Mouse (Mus musculus) embryonic facial prominence, embryonic 11.5 days (tissue): ENCODE results near the gene Phc2. TPM values are rescaled to one million over a fixed set of nuclear protein-coding genes. Genes with fewer than 3 reads are reported as not detected.

Experiments used
- ATAC-seq: fragments of 200-750 bp; cut with Nextera tagmentation; replicated peaks from 2 replicates; pipeline ENCODE4 v1.8.0; 2017; ENCODE audit warnings: low read depth; ENCODE audit not compliant: insufficient number of reproducible peaks, low FRiP score, low TSS enrichment
- DNase-seq: peaks from one replicate; pipeline ENCODE4 v3.0.0-alpha.2; 2015; ENCODE audit warnings: low spot score
- H3K27ac ChIP-seq: fragments of 300-500 bp; sonication (generic); replicated peaks from 2 replicates; pipeline ENCODE4 v1.5.1; 2014; ENCODE audit warnings: mild to moderate bottlenecking, low read depth, low read length, control low read depth
- H3K27me3 ChIP-seq: fragments of 300-500 bp; sonication (generic); 2 replicates; pipeline ENCODE4 v1.6.1; 2014; ENCODE audit warnings: mild to moderate bottlenecking, low read length, moderate library complexity, mixed read lengths; ENCODE audit not compliant: control insufficient read depth, insufficient read depth
- H3K36me3 ChIP-seq: fragments of 300-500 bp; sonication (generic); replicated peaks from 2 replicates; pipeline ENCODE4 v1.6.1; 2014; ENCODE audit warnings: low read depth, mild to moderate bottlenecking, low read length, moderate library complexity, mixed read lengths; ENCODE audit not compliant: control insufficient read depth, insufficient read depth
- H3K4me1 ChIP-seq: fragments of 300-500 bp; sonication (generic); 2 replicates; pipeline ENCODE4 v1.6.1; 2014; ENCODE audit warnings: low read length, mixed read lengths; ENCODE audit not compliant: control insufficient read depth, insufficient read depth
- H3K4me2 ChIP-seq: fragments of 300-500 bp; sonication (generic); 2 replicates; pipeline ENCODE4 v1.6.1; 2014; ENCODE audit warnings: low read depth, mild to moderate bottlenecking, control low read depth, low read length, moderate library complexity
- H3K4me3 ChIP-seq: fragments of 300-500 bp; sonication (generic); 2 replicates; pipeline ENCODE4 v1.5.1; 2014; ENCODE audit warnings: low read depth, low read length, control low read depth
- H3K9ac ChIP-seq: fragments of 300-500 bp; sonication (generic); replicated peaks from 2 replicates; pipeline ENCODE4 v1.6.1; 2014; ENCODE audit warnings: mild to moderate bottlenecking, control low read depth, low read length
- H3K9me3 ChIP-seq: fragments of 300-500 bp; sonication (generic); replicated peaks from 2 replicates; pipeline ENCODE4 v1.6.1; 2016; ENCODE audit warnings: mild to moderate bottlenecking, low read length, inconsistent platforms, mixed read lengths; ENCODE audit not compliant: control insufficient read depth
- WGBS: fragments of 180-500 bp; shearing (Covaris S2); extraction: QIAGEN DNeasy Blood & Tissue Kit; methylation state at CpG from one replicate; pipeline ENCODE4 v1.1.7; 2014; 5-methylcytosine and 5-hydroxymethylcytosine counted together
- polyA plus RNA-seq: library from polyadenylated mRNA; unstranded; fragments of >200 nt; fragmentation: Nextera tagmentation; extraction: Ambion mirVana; gene quantifications from 2 replicates; pipeline ENCODE4 v1.2.1, GENCODE M21; 2014

The Phc2 gene
- polyA plus RNA-seq, 1 experiment from 2014 or later, result 68.0 TPM

DNA sequence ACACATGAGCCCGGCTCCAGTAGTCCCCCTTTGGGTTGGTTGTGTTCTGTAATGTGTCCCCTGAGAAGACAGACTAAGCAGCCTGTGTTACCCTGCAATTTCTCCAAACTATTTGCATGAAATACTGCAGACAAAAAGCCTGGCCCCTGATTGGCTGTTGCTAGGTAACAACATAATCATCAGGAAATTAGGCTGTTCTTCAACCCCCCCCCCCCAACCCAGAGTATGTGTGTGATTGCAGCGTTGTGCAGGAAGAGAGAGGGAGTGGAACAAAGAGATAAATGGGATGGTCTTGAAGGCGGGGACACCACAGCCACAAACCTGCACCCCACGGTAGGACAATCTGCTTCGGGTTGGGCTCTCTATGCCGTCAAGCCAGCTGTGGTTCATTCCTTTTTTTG lies 34.0 kb downstream of the Phc2 start:
- Histone ChIP-seq H3K9ac (no peak overlapping the region), H3K4me2 (no peak overlapping the region), H3K9me3 (no peaks in the 10 kb centered on the region; the same call in 1 of the 2 replicates), H3K4me1 (peaks cover 8% of the 10 kb centered on the region), H3K27ac (no peak overlapping the region), H3K36me3 (no peaks in the 10 kb centered on the region), H3K27me3 (no peaks in the 10 kb centered on the region), H3K4me3 (no peak overlapping the region)
- whole genome bisulfite sequencing, result 51% methylated on average over 6 of the region's 6 CpGs
- DNase-seq, result peak; percentile 75
- no peak for ATAC-seq

DNA sequence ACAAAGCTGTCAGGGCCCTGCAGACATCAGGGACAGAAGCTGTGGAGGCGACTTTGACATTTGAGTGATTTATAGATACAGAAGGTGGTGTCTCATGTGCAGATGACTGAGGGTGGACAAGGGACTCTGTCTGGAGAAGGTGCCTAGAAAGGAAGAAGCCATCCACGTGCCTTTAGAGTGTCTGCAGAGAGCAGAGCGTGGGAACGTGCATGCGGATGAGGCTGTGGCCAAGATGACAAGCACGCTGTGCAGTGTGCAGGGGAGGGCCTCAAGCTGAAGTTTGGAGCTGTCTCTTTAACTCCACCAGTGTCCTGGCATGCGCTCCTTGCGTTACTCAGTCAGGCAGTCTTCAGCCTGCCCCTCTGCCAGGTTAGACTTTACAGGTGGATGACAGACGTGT lies 34.5 kb downstream of the Phc2 start:
- Histone ChIP-seq H3K27ac (no peak overlapping the region; the same call in 1 of the 2 replicates), H3K4me3 (no peak overlapping the region), H3K27me3 (no peaks in the 10 kb centered on the region), H3K9me3 (no peaks in the 10 kb centered on the region; the same call in 1 of the 2 replicates), H3K9ac (no peak overlapping the region), H3K4me1 (peaks cover 9% of the 10 kb centered on the region), H3K36me3 (no peaks in the 10 kb centered on the region), H3K4me2 (no peak overlapping the region)
- no peak for DNase-seq
- WGBS, result 74% methylated on average over 9 of the region's 9 CpGs
- ATAC-seq, result no peak

DNA sequence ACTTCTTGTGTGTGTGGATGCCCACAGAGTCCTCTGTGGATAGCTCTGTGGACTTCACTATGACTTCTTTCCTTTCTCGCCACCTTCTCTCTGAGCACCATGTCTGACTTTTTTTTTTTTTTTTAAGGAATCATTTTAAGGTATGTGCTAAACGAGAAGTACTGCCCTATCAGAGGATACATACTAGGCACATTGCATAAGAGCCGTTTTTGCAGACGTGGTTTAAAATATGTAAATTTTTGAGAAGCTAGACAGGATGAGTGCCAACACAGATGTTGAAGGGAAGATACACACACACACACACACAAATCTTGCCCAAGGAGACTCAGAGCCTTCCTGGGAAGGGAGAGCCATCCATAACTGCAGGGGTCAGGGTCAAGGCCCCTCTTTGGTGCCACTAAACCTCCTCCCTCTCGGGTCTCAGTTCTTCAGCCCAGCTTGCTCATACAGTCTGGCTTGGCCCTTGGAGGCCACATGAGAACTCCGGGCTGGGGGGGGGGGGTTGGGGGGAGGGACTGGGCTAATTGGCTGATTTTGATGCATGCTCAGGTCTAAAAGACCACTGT lies 35.3 kb downstream of the Phc2 start:
- H3K4me2 ChIP-seq, result no peak overlapping the region
- H3K27ac ChIP-seq, result no peak overlapping the region
- H3K9ac ChIP-seq, result no peak overlapping the region
- H3K9me3 ChIP-seq, result no peaks in the 10 kb centered on the region; the same call in 1 of the 2 replicates
- no peak for DNase-seq
- no peaks in the 10 kb centered on the region for H3K27me3 ChIP-seq
- no peak overlapping the region for H3K4me3 ChIP-seq
- no peak for ATAC-seq
- 72% methylated on average over 5 of the region's 6 CpGs for WGBS
- no peaks in the 10 kb centered on the region for H3K36me3 ChIP-seq
- peaks cover 9% of the 10 kb centered on the region for H3K4me1 ChIP-seq

DNA sequence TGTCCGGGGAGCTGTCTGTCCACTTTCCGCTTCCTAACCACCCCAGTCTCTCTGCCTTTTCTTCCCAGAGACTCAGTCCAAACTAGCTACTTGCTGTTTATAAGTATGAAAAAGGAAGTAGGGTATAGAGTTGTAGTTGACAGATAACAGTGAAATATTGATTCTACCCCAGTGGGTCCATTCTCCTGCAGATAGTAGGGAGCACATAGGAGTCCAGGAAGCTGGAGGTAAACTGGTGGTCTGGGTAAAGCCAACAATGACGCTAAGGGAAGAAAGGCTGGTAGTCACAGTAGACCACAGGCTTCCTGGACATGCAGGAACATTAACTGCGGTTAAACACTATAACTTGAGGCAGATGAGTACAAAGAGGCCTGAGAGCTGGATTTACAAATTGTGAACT lies 36.7 kb downstream of the Phc2 start:
- WGBS, result 77% methylated on average over 4 of the region's 4 CpGs
- H3K27me3 ChIP-seq, result no peaks in the 10 kb centered on the region
- no peaks in the 10 kb centered on the region for H3K36me3 ChIP-seq
- peaks cover 9% of the 10 kb centered on the region for H3K4me1 ChIP-seq
- H3K4me3 ChIP-seq, result no peak overlapping the region
- no peaks in the 10 kb centered on the region; the same call in 1 of the 2 replicates for H3K9me3 ChIP-seq
- H3K4me2 ChIP-seq, result no peak overlapping the region
- DNase-seq (no peak), ATAC-seq (no peak)
- H3K9ac ChIP-seq, result no peak overlapping the region
- no peak overlapping the region for H3K27ac ChIP-seq

DNA sequence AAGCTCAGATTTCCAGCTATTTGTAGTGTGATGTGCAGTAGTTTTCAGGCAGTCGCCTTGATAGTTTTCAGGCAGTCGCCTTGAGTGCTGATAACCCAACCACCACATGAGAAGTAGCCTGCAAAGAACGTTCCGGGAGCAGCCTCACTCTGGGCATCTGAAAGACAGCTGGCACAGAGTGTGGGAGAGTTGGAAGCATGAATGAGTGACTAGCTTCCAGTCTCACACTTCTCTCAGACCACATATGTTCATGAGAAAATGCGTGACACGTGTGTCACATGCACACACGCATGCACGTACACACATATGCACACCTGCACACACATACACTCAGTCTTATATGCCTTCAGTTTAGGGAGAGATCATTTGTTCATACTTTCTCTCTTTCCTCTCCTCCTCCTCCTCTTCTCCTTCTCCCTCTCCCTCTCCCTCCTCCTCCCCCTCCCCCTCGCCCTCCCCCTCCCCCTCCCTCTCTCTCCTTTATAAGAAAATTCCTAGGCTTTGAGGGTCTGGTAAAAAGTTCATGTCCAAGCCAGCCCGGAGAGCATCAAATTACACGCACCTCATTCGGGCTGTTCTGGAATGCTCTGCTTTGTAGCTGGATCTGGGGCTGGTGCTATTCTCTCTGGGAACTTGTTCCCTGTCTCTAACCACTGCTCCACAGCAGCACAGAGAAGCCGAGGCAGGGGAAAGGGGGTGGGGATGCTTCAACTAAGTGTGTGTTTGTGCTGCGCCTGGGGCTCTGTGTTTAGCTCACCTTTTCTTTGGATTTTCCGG lies 37.8 kb downstream of the Phc2 start:
- peak; percentile 67 for DNase-seq
- H3K9me3 ChIP-seq, result no peaks in the 10 kb centered on the region; the same call in 1 of the 2 replicates
- 0 out of 2 replicates have a peak, but pooled peaks have one; percentile 41 for ATAC-seq
- no peak overlapping the region for H3K4me2 ChIP-seq
- H3K27ac ChIP-seq, result peak overlapping the region; percentile 74
- 52% methylated on average over 15 of the region's 15 CpGs for WGBS
- no peak overlapping the region for H3K4me3 ChIP-seq
- no peaks in the 10 kb centered on the region for H3K27me3 ChIP-seq
- no peaks in the 10 kb centered on the region for H3K36me3 ChIP-seq
- peaks cover 9% of the 10 kb centered on the region for H3K4me1 ChIP-seq
- H3K9ac ChIP-seq, result no peak overlapping the region; the same call in 1 of the 2 replicates

DNA sequence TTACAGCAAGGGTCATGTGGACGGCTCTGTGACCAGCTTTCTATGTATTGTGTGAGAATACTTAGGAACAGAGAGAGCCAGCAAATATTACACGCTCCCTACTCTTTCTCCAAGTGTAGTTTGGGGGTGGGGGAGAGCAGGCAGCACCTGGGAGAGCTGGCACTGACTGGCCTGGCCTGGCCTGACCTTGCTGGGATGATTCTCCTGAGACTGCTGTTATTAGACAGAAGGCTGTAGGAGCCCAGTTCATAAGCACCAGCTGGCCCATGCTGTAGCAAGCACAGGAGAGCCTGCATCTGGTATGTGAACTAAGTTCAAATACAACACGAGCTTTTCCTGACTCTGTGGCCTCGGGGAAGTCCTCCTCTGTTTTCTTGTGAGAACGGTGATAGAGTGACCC lies 38.7 kb downstream of the Phc2 start:
- Histone ChIP-seq H3K36me3 (no peaks in the 10 kb centered on the region), H3K9ac (no peak overlapping the region; the same call in 1 of the 2 replicates), H3K9me3 (no peaks in the 10 kb centered on the region), H3K4me2 (no peak overlapping the region), H3K27me3 (no peaks in the 10 kb centered on the region), H3K4me1 (peaks cover 9% of the 10 kb centered on the region), H3K27ac (peak overlapping the region; percentile 74), H3K4me3 (no peak overlapping the region)
- ATAC-seq (no peak), DNase-seq (peak; percentile 44)
- WGBS, result 36% methylated on average over 5 of the region's 5 CpGs

DNA sequence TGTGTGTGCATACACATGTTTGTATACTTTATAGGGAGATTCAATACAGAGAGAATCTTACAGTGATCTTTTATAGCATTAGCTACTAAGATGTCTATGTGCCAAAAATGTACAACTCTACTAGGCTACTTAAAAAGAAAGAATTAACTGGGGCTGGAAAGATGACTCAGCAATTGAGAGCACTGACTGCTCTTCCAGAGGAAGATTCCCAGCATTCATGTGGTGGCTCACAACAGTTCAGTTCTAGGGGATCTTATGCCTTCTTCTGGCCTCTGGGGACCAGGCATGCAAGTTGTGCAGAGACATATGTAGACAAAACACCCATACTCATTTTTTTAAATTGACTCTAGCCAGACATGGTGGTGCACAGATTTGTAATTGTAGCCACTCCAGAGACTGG lies 39.8 kb downstream of the Phc2 start:
- Histone ChIP-seq H3K4me1 (peaks cover 9% of the 10 kb centered on the region), H3K4me3 (no peak overlapping the region), H3K9me3 (no peaks in the 10 kb centered on the region), H3K27me3 (no peaks in the 10 kb centered on the region), H3K4me2 (no peak overlapping the region), H3K9ac (no peak overlapping the region), H3K36me3 (no peaks in the 10 kb centered on the region), H3K27ac (no peak overlapping the region)
- ATAC-seq (no peak), DNase-seq (no peak)

DNA sequence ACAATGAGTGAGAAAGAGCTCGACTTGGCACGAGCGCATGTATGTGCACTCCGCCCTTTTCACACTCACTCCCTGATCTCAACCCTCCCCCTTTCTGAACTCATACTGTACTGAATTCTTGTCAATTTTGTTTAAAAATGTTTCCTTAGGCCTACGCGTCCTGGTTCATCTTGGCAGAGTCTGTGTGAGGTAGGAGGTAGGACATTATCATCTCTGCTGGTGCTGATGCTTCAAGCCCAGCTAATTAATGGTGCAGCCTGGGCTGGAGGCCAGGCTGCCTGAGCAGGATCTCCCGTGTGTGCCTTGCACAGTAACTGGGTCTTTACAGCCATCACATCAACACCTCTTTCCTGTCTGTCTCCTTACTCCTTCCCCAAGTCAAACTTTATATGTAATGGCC lies 40.6 kb downstream of the Phc2 start:
- Histone ChIP-seq H3K4me3 (no peak overlapping the region), H3K9ac (no peak overlapping the region), H3K9me3 (no peaks in the 10 kb centered on the region), H3K36me3 (no peaks in the 10 kb centered on the region), H3K27ac (no peak overlapping the region), H3K27me3 (no peaks in the 10 kb centered on the region), H3K4me1 (peaks cover 9% of the 10 kb centered on the region), H3K4me2 (no peak overlapping the region)
- ATAC-seq (no peak), DNase-seq (no peak)
- 89% methylated on average over 7 of the region's 7 CpGs for WGBS
